Mouse (Mus musculus): Measurements from ENCODE around the gene Zscan20. TPM values are rescaled to one million over a fixed set of nuclear protein-coding genes. Genes with fewer than 3 reads are reported as not detected.

Zscan20 gene
- polyA plus RNA-seq (2015; fragmentation: Nextera tagmentation; extraction: Ambion mirVana): 5.3 and 6.1 TPM in 2 replicates

- Histone ChIP-seq H3K36me3 (replicated peaks) (no peaks in the 10 kb centered on the region), H3K27ac (peak within 1 kb of the TSS; percentile 63), H3K4me2 (peak within 1 kb of the TSS; percentile 68), H3K27me3 (replicated peaks) (no peaks in the 10 kb centered on the region), H3K4me1 (peaks cover 21% of the 10 kb centered on the region), H3K9ac (peak within 1 kb of the TSS; percentile 61), H3K9me3 (no peaks in the 10 kb centered on the region), H3K4me3 (peak within 1 kb of the TSS; percentile 64)
- peak; percentile 98 for ATAC-seq (replicated peaks)
- under 1% methylated on average over 24 of the region's 24 CpGs for WGBS
Observed at GRCm38 (mm10) chr4:128609925-128610402, at the start of gene Zscan20. Zscan20 (minus strand) TSS chr4:128610098.

- peaks cover 26% of the 10 kb centered on the region for H3K4me1 ChIP-seq
- H3K36me3 ChIP-seq (replicated peaks): no peaks in the 10 kb centered on the region
- H3K4me2 ChIP-seq: peak overlapping the region; percentile 72
- no peaks in the 10 kb centered on the region for H3K9me3 ChIP-seq
- 3% methylated on average over 12 of the region's 12 CpGs for WGBS
- H3K27me3 ChIP-seq (replicated peaks): no peaks in the 10 kb centered on the region
- ATAC-seq (replicated peaks): no peak
- peak overlapping the region; percentile 66 for H3K9ac ChIP-seq
- H3K4me3 ChIP-seq: peak overlapping the region; percentile 60
- H3K27ac ChIP-seq: peak overlapping the region; percentile 80
Observed at GRCm38 (mm10) chr4:128655446-128655845, 45.5 kb upstream of the Zscan20 start.

GRCm38 (mm10) chr4:128654505-128655381, 44.8 kb upstream of the Zscan20 start, which contains the start of gene Phc2:
Phc2 (plus strand) TSS chr4:128654702.
- WGBS: under 1% methylated on average over 69 of the region's 85 CpGs
- Histone ChIP-seq H3K9me3 (no peaks in the 10 kb centered on the region), H3K36me3 (replicated peaks) (no peaks in the 10 kb centered on the region), H3K27me3 (replicated peaks) (no peaks in the 10 kb centered on the region), H3K4me1 (peaks cover 26% of the 10 kb centered on the region), H3K27ac (peak within 1 kb of the TSS; percentile 80), H3K4me3 (peak within 1 kb of the TSS; percentile 60), H3K9ac (peak within 1 kb of the TSS; percentile 66), H3K4me2 (peak within 1 kb of the TSS; percentile 72)
- ATAC-seq (replicated peaks): peak; percentile 97

- Histone ChIP-seq H3K27me3 (replicated peaks) (no peaks in the 10 kb centered on the region), H3K9me3 (no peaks in the 10 kb centered on the region), H3K27ac (peak overlapping the region; percentile 40), H3K4me2 (no peak overlapping the region), H3K36me3 (replicated peaks) (no peaks in the 10 kb centered on the region), H3K4me1 (peaks cover 26% of the 10 kb centered on the region), H3K9ac (no peak overlapping the region), H3K4me3 (no peak overlapping the region)
- 38% methylated on average over 5 of the region's 5 CpGs for WGBS
- ATAC-seq (replicated peaks): no peak
Observed at GRCm38 (mm10) chr4:128652584-128653298, 42.8 kb upstream of the Zscan20 start.

GRCm38 (mm10) chr4:128651530-128651929, 41.6 kb upstream of the Zscan20 start:
- ATAC-seq (replicated peaks): no peak
- Histone ChIP-seq H3K27ac (no peak overlapping the region), H3K36me3 (replicated peaks) (no peaks in the 10 kb centered on the region), H3K9ac (no peak overlapping the region), H3K4me1 (peaks cover 18% of the 10 kb centered on the region), H3K9me3 (no peaks in the 10 kb centered on the region), H3K4me3 (no peak overlapping the region), H3K27me3 (replicated peaks) (no peaks in the 10 kb centered on the region), H3K4me2 (no peak overlapping the region)
- WGBS: 65% methylated on average over 3 of the region's 3 CpGs

- no peak overlapping the region for H3K27ac ChIP-seq
- no peak overlapping the region for H3K9ac ChIP-seq
- no peaks in the 10 kb centered on the region for H3K27me3 ChIP-seq (replicated peaks)
- peaks cover under 1% of the 10 kb centered on the region; the same call in 1 of the 2 replicates for H3K4me1 ChIP-seq
- H3K4me3 ChIP-seq: no peak overlapping the region
- no peaks in the 10 kb centered on the region for H3K36me3 ChIP-seq (replicated peaks)
- no peak for ATAC-seq (replicated peaks)
- no peak overlapping the region for H3K4me2 ChIP-seq
- H3K9me3 ChIP-seq: no peaks in the 10 kb centered on the region
- WGBS: 67% methylated on average over 8 of the region's 8 CpGs
Observed at GRCm38 (mm10) chr4:128648567-128649255, 38.8 kb upstream of the Zscan20 start.

GRCm38 (mm10) chr4:128646762-128647161, 36.9 kb upstream of the Zscan20 start:
- Histone ChIP-seq H3K9ac (no peak overlapping the region), H3K27me3 (replicated peaks) (no peaks in the 10 kb centered on the region), H3K4me3 (no peak overlapping the region), H3K4me2 (no peak overlapping the region), H3K36me3 (replicated peaks) (no peaks in the 10 kb centered on the region), H3K27ac (no peak overlapping the region), H3K9me3 (no peaks in the 10 kb centered on the region), H3K4me1 (no peaks in the 10 kb centered on the region)
- WGBS: 54% methylated on average over 7 of the region's 7 CpGs
- ATAC-seq (replicated peaks): no peak

- Histone ChIP-seq H3K27me3 (replicated peaks) (no peaks in the 10 kb centered on the region), H3K4me2 (no peak overlapping the region), H3K9ac (no peak overlapping the region), H3K36me3 (replicated peaks) (no peaks in the 10 kb centered on the region), H3K4me3 (no peak overlapping the region), H3K27ac (no peak overlapping the region), H3K4me1 (no peaks in the 10 kb centered on the region), H3K9me3 (no peaks in the 10 kb centered on the region)
- no peak for ATAC-seq (replicated peaks)
- WGBS: 87% methylated on average over 6 of the region's 6 CpGs
Observed at GRCm38 (mm10) chr4:128645896-128646295, 36.0 kb upstream of the Zscan20 start.

GRCm38 (mm10) chr4:128641766-128642717, 32.1 kb upstream of the Zscan20 start:
- Histone ChIP-seq H3K4me1 (peaks cover 4% of the 10 kb centered on the region; the same call in 1 of the 2 replicates), H3K27me3 (replicated peaks) (no peaks in the 10 kb centered on the region), H3K27ac (no peak overlapping the region), H3K4me2 (no peak overlapping the region), H3K9ac (no peak overlapping the region), H3K9me3 (no peaks in the 10 kb centered on the region), H3K36me3 (replicated peaks) (no peaks in the 10 kb centered on the region), H3K4me3 (no peak overlapping the region)
- 62% methylated on average over 23 of the region's 23 CpGs for WGBS
- no peak for ATAC-seq (replicated peaks)

- no peak for ATAC-seq (replicated peaks)
- H3K4me1 ChIP-seq: peaks cover 5% of the 10 kb centered on the region; the same call in 1 of the 2 replicates
- no peak overlapping the region for H3K27ac ChIP-seq
- no peak overlapping the region for H3K9ac ChIP-seq
- no peaks in the 10 kb centered on the region for H3K36me3 ChIP-seq (replicated peaks)
- H3K27me3 ChIP-seq (replicated peaks): no peaks in the 10 kb centered on the region
- H3K4me2 ChIP-seq: no peak overlapping the region
- WGBS: 87% methylated on average over 18 of the region's 18 CpGs
- H3K9me3 ChIP-seq: no peaks in the 10 kb centered on the region
- no peak overlapping the region for H3K4me3 ChIP-seq
Observed at GRCm38 (mm10) chr4:128638265-128638923, 28.5 kb upstream of the Zscan20 start.

- WGBS: 52% methylated on average over 11 of the region's 11 CpGs
- ATAC-seq (replicated peaks): no peak
Observed at GRCm38 (mm10) chr4:128637250-128637649, 27.4 kb upstream of the Zscan20 start.

More at GRCm38 (mm10) chr4:128637250-128637649, 27.4 kb upstream of the Zscan20 start:
- H3K9ac ChIP-seq: no peak overlapping the region
- H3K36me3 ChIP-seq (replicated peaks): no peaks in the 10 kb centered on the region
- H3K27ac ChIP-seq: no peak overlapping the region
- no peak overlapping the region for H3K4me2 ChIP-seq
- H3K4me3 ChIP-seq: no peak overlapping the region
- H3K27me3 ChIP-seq (replicated peaks): no peaks in the 10 kb centered on the region
- peaks cover 5% of the 10 kb centered on the region; the same call in 1 of the 2 replicates for H3K4me1 ChIP-seq
- no peaks in the 10 kb centered on the region for H3K9me3 ChIP-seq

All from midbrain, embryonic 15.5 days (tissue).